Mouse (Mus musculus): ENCODE results near the gene Anapc10. TPM values are rescaled to one million over a fixed set of nuclear protein-coding genes. Genes with fewer than 3 reads are reported as not detected.
A peak's percentile ranks its signal among the peaks of the same experiment; 100 is the strongest.
"Not testable (repeated sequence)": the region's sequence is repeated elsewhere in the genome, so short reads cannot be mapped to it uniquely, and the experiment has no call there.

Gene Anapc10
- polyA plus RNA-seq (2015; fragmentation: Nextera tagmentation; extraction: Ambion mirVana), result 30.9 and 31.5 TPM in 2 replicates

DNA sequence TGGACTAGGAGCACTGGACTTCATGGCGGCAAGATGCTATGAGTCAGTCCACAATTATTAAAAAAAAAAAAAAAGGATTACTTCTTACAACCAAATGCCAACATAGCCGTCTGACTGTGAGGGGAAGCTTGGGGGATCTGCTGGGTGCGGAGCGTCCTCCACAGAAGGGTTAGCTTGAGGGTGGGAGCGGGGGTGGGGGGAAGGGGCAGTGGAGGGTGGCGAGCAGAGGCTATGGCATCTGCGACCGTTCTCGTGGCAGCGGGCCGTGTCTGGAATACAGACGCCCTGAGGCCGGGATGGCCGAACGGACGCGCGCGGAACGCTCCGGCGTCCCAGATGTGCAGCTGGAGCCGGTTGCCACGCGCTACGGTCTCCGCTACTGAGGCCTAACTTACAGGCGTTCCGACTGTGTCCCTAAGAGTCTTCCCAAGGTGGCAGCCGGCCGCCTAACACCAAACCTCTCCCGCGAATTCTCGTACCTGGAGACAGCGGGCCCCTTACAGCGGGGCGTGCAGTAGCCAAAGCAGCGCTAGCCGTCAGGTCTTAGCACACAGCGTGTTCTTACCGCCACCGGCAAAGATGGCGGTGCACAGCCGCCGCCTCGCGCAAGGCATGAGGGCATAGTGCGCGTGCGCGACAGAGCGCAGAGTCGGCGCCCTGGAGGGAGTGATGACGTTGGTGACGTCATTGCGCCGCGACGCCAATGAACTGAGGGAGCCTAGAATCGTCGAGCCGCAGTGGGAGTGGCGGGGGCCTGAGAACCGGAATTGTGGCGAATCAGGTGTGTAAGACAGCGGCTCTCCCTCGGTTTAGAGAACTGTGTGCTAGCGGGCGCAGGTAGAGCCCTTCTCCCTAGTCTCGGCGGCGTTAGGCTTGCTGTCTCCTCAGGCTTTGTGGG lies at the start of gene Anapc10, which contains the start of gene Abce1:
Gene Anapc10, plus strand, starts transcription at position 757 of the 898 bp plus-strand sequence.
Gene Abce1, minus strand, starts transcription at position 677 of the 898 bp plus-strand sequence.
- H3K27ac ChIP-seq, result peak within 1 kb of the TSS; percentile 89
- peak; percentile 98 for ATAC-seq (ENCODE audit: insufficient number of reproducible peaks, low FRiP score, low TSS enrichment, low read depth)
- WGBS, result under 1% methylated on average over 73 of the region's 73 CpGs
- peak within 1 kb of the TSS; percentile 61 for H3K4me3 ChIP-seq
- no peaks in the 10 kb centered on the region for H3K27me3 ChIP-seq
- peaks cover 15% of the 10 kb centered on the region for H3K36me3 ChIP-seq
- peaks cover 6% of the 10 kb centered on the region; the same call in 1 of the 2 replicates for H3K4me1 ChIP-seq
- H3K9ac ChIP-seq, result peak within 1 kb of the TSS; percentile 63
- H3K9me3 ChIP-seq, result no peaks in the 10 kb centered on the region
- H3K4me2 ChIP-seq, result peak within 1 kb of the TSS; percentile 61

- H3K9me3 ChIP-seq, result no peaks in the 10 kb centered on the region
- H3K27me3 ChIP-seq, result no peaks in the 10 kb centered on the region
- H3K9ac ChIP-seq, result no peak overlapping the region
- no peak for ATAC-seq (ENCODE audit: insufficient number of reproducible peaks, low FRiP score, low TSS enrichment, low read depth)
- no peaks in the 10 kb centered on the region for H3K4me1 ChIP-seq
- no peak overlapping the region for H3K27ac ChIP-seq
- 78% methylated on average over 4 of the region's 4 CpGs for WGBS
- H3K4me3 ChIP-seq, result no peak overlapping the region
- H3K36me3 ChIP-seq, result peaks cover 32% of the 10 kb centered on the region
- no peak overlapping the region for H3K4me2 ChIP-seq
Measured at GRCm38 (mm10) chr8:79676461-79676860, 35.2 kb upstream of the Anapc10 start.

DNA sequence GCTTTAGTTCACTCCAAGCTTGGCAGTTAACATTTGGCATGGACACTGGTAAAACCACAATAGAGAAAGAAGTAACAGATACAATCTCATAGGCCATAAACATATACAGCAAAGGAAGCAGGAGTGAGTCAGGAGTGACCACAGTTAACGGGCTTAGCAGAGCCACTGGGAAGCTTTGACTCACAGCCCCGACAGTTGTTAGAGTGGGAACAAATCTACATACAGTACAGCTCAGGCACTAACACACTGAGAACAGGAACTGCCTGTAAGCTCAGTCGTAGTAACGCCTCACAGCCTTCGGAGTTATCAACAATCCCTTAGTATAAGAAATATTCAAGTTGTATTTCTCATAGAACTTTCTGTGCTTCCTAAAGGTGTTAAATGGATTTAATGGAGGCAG lies 32.6 kb upstream of the Anapc10 start:
- no peak overlapping the region for H3K4me3 ChIP-seq
- peaks cover 27% of the 10 kb centered on the region for H3K36me3 ChIP-seq
- 54% methylated on average over 5 of the region's 5 CpGs for WGBS
- no peaks in the 10 kb centered on the region for H3K27me3 ChIP-seq
- no peaks in the 10 kb centered on the region for H3K9me3 ChIP-seq
- ATAC-seq (ENCODE audit: insufficient number of reproducible peaks, low FRiP score, low TSS enrichment, low read depth), result no peak
- H3K4me2 ChIP-seq, result no peak overlapping the region
- H3K27ac ChIP-seq, result no peak overlapping the region
- H3K9ac ChIP-seq, result no peak overlapping the region
- H3K4me1 ChIP-seq, result no peaks in the 10 kb centered on the region

GRCm38 (mm10) chr8:79680083-79680482 lies 31.5 kb upstream of the Anapc10 start:
- not testable (repeated sequence) for H3K4me1 ChIP-seq; ATAC-seq (ENCODE audit: insufficient number of reproducible peaks, low FRiP score, low TSS enrichment, low read depth); H3K9me3 ChIP-seq; H3K27ac ChIP-seq; H3K27me3 ChIP-seq; H3K9ac ChIP-seq
- WGBS, result 49% methylated on average over 10 of the region's 10 CpGs
- Histone ChIP-seq H3K36me3 (peaks cover 32% of the 10 kb centered on the region), H3K4me2 (peak overlapping the region; percentile 75), H3K4me3 (peak overlapping the region; percentile 40)

DNA sequence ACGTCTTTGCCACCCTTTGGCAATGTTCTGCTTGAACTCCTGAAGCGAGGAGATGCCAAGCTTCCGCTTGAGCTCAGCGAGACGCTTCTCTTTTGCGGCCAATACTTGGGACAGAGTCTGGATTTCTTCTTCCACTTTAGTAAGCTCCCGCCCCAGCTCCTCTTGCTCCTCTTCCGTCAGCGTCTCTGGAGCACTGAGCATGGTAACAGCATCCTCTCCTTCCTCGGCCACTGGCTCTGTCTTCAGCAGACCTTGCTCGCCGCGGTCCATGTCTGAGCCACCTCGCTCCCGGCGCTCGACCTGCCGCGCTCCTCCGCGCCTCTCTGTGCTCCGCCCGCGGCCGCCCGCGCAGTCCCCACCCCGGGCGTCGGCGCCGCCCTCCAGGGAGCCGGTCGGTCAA lies 31.1 kb upstream of the Anapc10 start:
- no peak for ATAC-seq (ENCODE audit: insufficient number of reproducible peaks, low FRiP score, low TSS enrichment, low read depth)
- WGBS, result 6% methylated on average over 34 of the region's 34 CpGs
- Histone ChIP-seq H3K9me3 (no peaks in the 10 kb centered on the region), H3K9ac (0 out of 2 replicates have a peak overlapping the region, but pooled peaks have one; percentile 33), H3K4me3 (peak overlapping the region; percentile 40), H3K27ac (no peak overlapping the region), H3K36me3 (peaks cover 34% of the 10 kb centered on the region), H3K4me2 (peak overlapping the region; percentile 75), H3K27me3 (no peaks in the 10 kb centered on the region), H3K4me1 (no peaks in the 10 kb centered on the region)

DNA sequence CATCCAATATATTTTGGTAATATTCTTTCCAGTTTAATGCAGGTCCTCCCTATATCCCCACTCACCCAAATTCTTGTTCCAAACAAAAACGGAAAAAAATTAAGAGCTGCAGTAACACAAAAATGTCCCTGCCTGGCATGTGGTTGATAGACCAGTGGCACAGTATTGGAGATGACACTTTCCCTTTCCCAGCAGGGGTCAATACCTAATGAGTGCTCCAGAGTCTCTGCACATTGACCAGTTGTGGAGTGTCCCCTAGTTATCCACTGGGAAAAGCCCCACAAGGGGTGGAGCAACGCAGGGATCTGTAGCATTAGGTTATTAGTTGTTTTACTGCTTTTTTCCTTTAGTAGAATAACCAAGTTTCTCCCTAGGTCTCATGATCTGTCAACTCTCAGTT lies 30.7 kb upstream of the Anapc10 start:
- peaks cover 38% of the 10 kb centered on the region for H3K36me3 ChIP-seq
- WGBS, result 27% methylated on average over 2 of the region's 2 CpGs
- H3K4me2 ChIP-seq, result peak overlapping the region; percentile 75
- peak overlapping the region; percentile 40 for H3K4me3 ChIP-seq
- H3K27me3 ChIP-seq, result no peaks in the 10 kb centered on the region
- no peak overlapping the region for H3K9ac ChIP-seq
- no peak overlapping the region for H3K27ac ChIP-seq
- H3K9me3 ChIP-seq, result no peaks in the 10 kb centered on the region
- no peaks in the 10 kb centered on the region for H3K4me1 ChIP-seq
- ATAC-seq (ENCODE audit: insufficient number of reproducible peaks, low FRiP score, low TSS enrichment, low read depth), result no peak

DNA sequence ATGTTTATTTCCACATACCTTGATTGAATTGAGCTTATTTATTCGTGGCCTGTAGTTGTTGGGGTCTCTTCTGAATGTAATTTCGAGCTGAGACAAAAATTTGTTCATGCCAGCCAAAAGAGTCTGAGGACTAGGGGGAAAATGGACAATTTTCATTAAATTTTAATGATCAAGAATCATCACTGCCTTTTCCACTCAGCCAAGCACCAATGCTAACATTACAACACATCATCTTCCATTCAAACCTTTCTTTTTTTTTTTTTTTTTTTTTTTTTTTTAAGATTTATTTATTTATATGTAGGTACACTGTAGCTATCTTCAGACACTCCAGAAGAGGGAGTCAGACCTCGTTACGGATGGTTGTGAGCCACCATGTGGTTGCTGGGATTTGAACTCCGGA lies 25.7 kb upstream of the Anapc10 start:
- not testable (repeated sequence) for H3K4me3 ChIP-seq; H3K4me1 ChIP-seq; H3K27ac ChIP-seq; H3K9me3 ChIP-seq; H3K4me2 ChIP-seq; H3K9ac ChIP-seq; H3K27me3 ChIP-seq; ATAC-seq (ENCODE audit: insufficient number of reproducible peaks, low FRiP score, low TSS enrichment, low read depth)
- peaks cover 69% of the 10 kb centered on the region for H3K36me3 ChIP-seq
- WGBS, result 92% methylated on average over 5 of the region's 5 CpGs

- no peak overlapping the region for H3K4me3 ChIP-seq
- no peaks in the 10 kb centered on the region for H3K9me3 ChIP-seq
- 88% methylated on average over 2 of the region's 2 CpGs for WGBS
- no peak overlapping the region for H3K9ac ChIP-seq
- no peak for ATAC-seq (ENCODE audit: insufficient number of reproducible peaks, low FRiP score, low TSS enrichment, low read depth)
- H3K27me3 ChIP-seq, result no peaks in the 10 kb centered on the region
- H3K27ac ChIP-seq, result no peak overlapping the region
- H3K4me1 ChIP-seq, result no peaks in the 10 kb centered on the region
- H3K36me3 ChIP-seq, result peaks cover 61% of the 10 kb centered on the region
- H3K4me2 ChIP-seq, result no peak overlapping the region
Measured at GRCm38 (mm10) chr8:79692531-79692930, 19.1 kb upstream of the Anapc10 start.

GRCm38 (mm10) chr8:79706687-79707086 lies 4.9 kb upstream of the Anapc10 start:
- no peak for ATAC-seq (ENCODE audit: insufficient number of reproducible peaks, low FRiP score, low TSS enrichment, low read depth)
- H3K4me1 ChIP-seq, result no peaks in the 10 kb centered on the region
- H3K4me2 ChIP-seq, result no peak overlapping the region
- 92% methylated on average over 3 of the region's 3 CpGs for WGBS
- H3K9me3 ChIP-seq, result no peaks in the 10 kb centered on the region
- H3K27me3 ChIP-seq, result no peaks in the 10 kb centered on the region
- no peak overlapping the region for H3K27ac ChIP-seq
- H3K36me3 ChIP-seq, result peaks cover 43% of the 10 kb centered on the region
- H3K4me3 ChIP-seq, result no peak overlapping the region
- no peak overlapping the region for H3K9ac ChIP-seq

- WGBS, result 40% methylated on average over 6 of the region's 6 CpGs
- Histone ChIP-seq H3K9me3 (no peaks in the 10 kb centered on the region), H3K27me3 (no peaks in the 10 kb centered on the region), H3K4me2 (peak overlapping the region; percentile 50), H3K4me3 (peak overlapping the region; percentile 4; the same call in 1 of the 2 replicates), H3K27ac (no peak overlapping the region), H3K9ac (no peak overlapping the region), H3K4me1 (peaks cover 6% of the 10 kb centered on the region; the same call in 1 of the 2 replicates), H3K36me3 (peaks cover 18% of the 10 kb centered on the region; the same call in 1 of the 2 replicates)
- ATAC-seq (ENCODE audit: insufficient number of reproducible peaks, low FRiP score, low TSS enrichment, low read depth), result no peak
Measured at GRCm38 (mm10) chr8:79712676-79713075, 1.1 kb downstream of the Anapc10 start.

DNA sequence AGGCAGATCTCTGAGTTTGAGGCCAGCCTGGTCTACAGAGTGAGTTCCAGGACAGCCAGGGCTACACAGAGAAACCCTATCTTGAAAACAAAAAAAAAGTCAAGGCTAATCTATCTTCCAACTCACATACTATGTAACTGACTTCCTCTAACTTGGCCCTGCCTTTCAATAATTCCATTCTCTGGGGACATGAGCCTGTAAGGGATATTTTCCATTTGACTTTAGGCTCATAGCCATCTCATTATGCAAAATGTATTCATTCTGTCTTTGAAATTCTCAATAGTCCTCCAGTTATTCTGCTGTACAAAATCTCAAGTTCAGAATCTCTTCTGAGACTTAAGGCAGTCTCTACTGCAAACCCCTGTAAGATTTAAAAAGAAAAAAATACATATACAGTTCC lies 9.9 kb downstream of the Anapc10 start:
- no peak overlapping the region for H3K4me2 ChIP-seq
- no peak overlapping the region for H3K9ac ChIP-seq
- H3K36me3 ChIP-seq, result peaks cover 46% of the 10 kb centered on the region
- H3K27me3 ChIP-seq, result no peaks in the 10 kb centered on the region
- H3K27ac ChIP-seq, result no peak overlapping the region
- H3K4me1 ChIP-seq, result no peaks in the 10 kb centered on the region
- no peak overlapping the region for H3K4me3 ChIP-seq
- no peaks in the 10 kb centered on the region for H3K9me3 ChIP-seq
- no peak for ATAC-seq (ENCODE audit: insufficient number of reproducible peaks, low FRiP score, low TSS enrichment, low read depth)

DNA sequence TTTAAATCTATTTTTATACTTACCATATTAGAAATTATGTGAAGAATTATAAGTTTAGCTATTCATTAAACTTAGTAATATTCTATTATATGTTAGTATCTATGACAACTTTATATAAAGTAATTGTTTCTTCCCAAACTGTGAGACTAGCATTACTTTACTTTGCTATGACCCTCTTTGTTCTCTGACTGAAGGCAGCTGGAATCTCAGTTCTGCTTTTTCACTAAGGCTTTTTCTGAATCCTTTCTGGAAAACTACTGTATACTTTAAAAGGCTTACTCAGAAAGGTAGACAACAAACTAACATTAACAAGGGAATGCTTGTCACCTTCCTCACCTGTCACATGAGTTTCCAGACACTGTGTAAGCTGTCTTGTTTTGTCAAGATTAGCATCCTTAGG lies 11.7 kb downstream of the Anapc10 start:
- no peak for ATAC-seq (ENCODE audit: insufficient number of reproducible peaks, low FRiP score, low TSS enrichment, low read depth)
- Histone ChIP-seq H3K27ac (no peak overlapping the region), H3K36me3 (peaks cover 32% of the 10 kb centered on the region), H3K4me1 (no peaks in the 10 kb centered on the region), H3K4me2 (no peak overlapping the region), H3K27me3 (no peaks in the 10 kb centered on the region), H3K9me3 (no peaks in the 10 kb centered on the region), H3K4me3 (no peak overlapping the region), H3K9ac (no peak overlapping the region)

Measured in limb, embryonic 15.5 days (tissue).